Mouse (Mus musculus) heart, postnatal 0 days (tissue): Measurements from ENCODE around the gene Olfr1423. TPM values are rescaled to one million over a fixed set of nuclear protein-coding genes. Genes with fewer than 3 reads are reported as not detected.
"Not testable (repeated sequence)": the region's sequence is repeated elsewhere in the genome, so short reads cannot be mapped to it uniquely, and the experiment has no call there.

Experiments used
- ATAC-seq: fragments of 200-750 bp; cut with Nextera tagmentation; 2 replicates; pipeline ENCODE4 v1.8.0; 2017; ENCODE audit warnings: low read depth, moderate number of reproducible peaks, moderate library complexity; ENCODE audit not compliant: insufficient read depth
- DNase-seq: peaks from one replicate; pipeline ENCODE4 v3.0.0-alpha.2; 2016; ENCODE audit warnings: low spot score
- H3K27ac ChIP-seq: fragments of 300-500 bp; sonication (generic); 2 replicates; pipeline ENCODE4 v1.5.1; 2014; ENCODE audit warnings: low read depth, mild to moderate bottlenecking
- H3K27me3 ChIP-seq: fragments of 300-500 bp; sonication (generic); 2 replicates; pipeline ENCODE4 v1.6.1; 2014; ENCODE audit warnings: low read length, mixed read lengths; ENCODE audit not compliant: control insufficient read depth, insufficient read depth
- H3K36me3 ChIP-seq: fragments of 300-500 bp; sonication (generic); replicated peaks from 2 replicates; pipeline ENCODE4 v1.6.1; 2014; ENCODE audit warnings: low read length, mixed read lengths; ENCODE audit not compliant: control insufficient read depth, insufficient read depth
- H3K4me1 ChIP-seq: fragments of 300-500 bp; sonication (generic); 2 replicates; pipeline ENCODE4 v1.6.1; 2014; ENCODE audit warnings: antibody characterized with exemption; ENCODE audit not compliant: control insufficient read depth, insufficient read depth
- H3K4me2 ChIP-seq: fragments of 300-500 bp; sonication (generic); 2 replicates; pipeline ENCODE4 v1.6.1; 2014; ENCODE audit warnings: low read depth, mild to moderate bottlenecking, low read length, moderate library complexity
- H3K4me3 ChIP-seq: fragments of 300-500 bp; sonication (generic); 2 replicates; pipeline ENCODE4 v1.5.1; 2014; ENCODE audit warnings: low read depth, low read length
- H3K9ac ChIP-seq: fragments of 300-500 bp; sonication (generic); replicated peaks from 2 replicates; pipeline ENCODE4 v1.6.1; 2014; ENCODE audit warnings: low read depth, low read length, mixed read lengths
- H3K9me3 ChIP-seq: fragments of 300-500 bp; sonication (generic); replicated peaks from 2 replicates; pipeline ENCODE4 v1.6.1; 2016; ENCODE audit warnings: low read length; ENCODE audit not compliant: control insufficient read depth
- CTCF ChIP-seq: IDR thresholded peaks from 2 replicates; pipeline ENCODE4 v1.5.1; 2016; ENCODE audit warnings: antibody characterized with exemption, control low read depth, low read depth
- EP300 ChIP-seq: IDR thresholded peaks from 2 replicates; pipeline ENCODE4 v1.6.1; 2016; ENCODE audit warnings: antibody characterized with exemption, low read depth
- WGBS: fragments of 180-500 bp; shearing (Covaris S2); extraction: QIAGEN DNeasy Blood & Tissue Kit; methylation state at CpG from one replicate; pipeline ENCODE4 v1.1.7; 2014; 5-methylcytosine and 5-hydroxymethylcytosine counted together
- polyA plus RNA-seq: library from polyadenylated mRNA; unstranded; fragments of >200 nt; fragmentation: Nextera tagmentation; extraction: Ambion mirVana; gene quantifications from 2 replicates; pipeline ENCODE4 v1.2.1, GENCODE M21; 2015
- total RNA-seq: library from RNA; depleted of rRNA; stranded (reverse); fragments of >200 nt; gene quantifications from 2 replicates; pipeline ENCODE4 v1.2.3, GENCODE M21; 2014; ENCODE audit warnings: low replicate concordance; rRNA removed

Gene Olfr1423
- total and polyA plus RNA-seq, 2 experiments from 2014 or later: not detected

GRCm38 (mm10) chr19:11989334-11989733 lies 51.8 kb downstream of the Olfr1423 start:
- WGBS: 91% methylated on average over 7 of the region's 7 CpGs

GRCm38 (mm10) chr19:11987841-11988240 lies 53.3 kb downstream of the Olfr1423 start:
- H3K9me3 ChIP-seq: no peaks in the 10 kb centered on the region
- no peak overlapping the region for H3K4me3 ChIP-seq
- no peak for TF ChIP-seq CTCF
- TF ChIP-seq EP300: no peak
- ATAC-seq (no peak), DNase-seq (no peak)
- H3K27me3 ChIP-seq: no peaks in the 10 kb centered on the region
- H3K4me1 ChIP-seq: no peaks in the 10 kb centered on the region
- no peak overlapping the region for H3K27ac ChIP-seq
- H3K36me3 ChIP-seq: peaks cover 89% of the 10 kb centered on the region
- no peak overlapping the region for H3K9ac ChIP-seq
- WGBS: 86% methylated on average over 3 of the region's 3 CpGs
- no peak overlapping the region for H3K4me2 ChIP-seq

More at GRCm38 (mm10) chr19:11989334-11989733, 51.8 kb downstream of the Olfr1423 start:
- no peaks in the 10 kb centered on the region for H3K9me3 ChIP-seq
- no peak overlapping the region for H3K4me2 ChIP-seq
- no peaks in the 10 kb centered on the region for H3K27me3 ChIP-seq
- no peak for ATAC-seq
- no peaks in the 10 kb centered on the region for H3K4me1 ChIP-seq
- no peak overlapping the region for H3K9ac ChIP-seq
- H3K36me3 ChIP-seq: peaks cover 82% of the 10 kb centered on the region
- no peak for TF ChIP-seq CTCF
- H3K27ac ChIP-seq: no peak overlapping the region
- no peak overlapping the region for H3K4me3 ChIP-seq
- DNase-seq: no peak

GRCm38 (mm10) chr19:11984614-11985013 lies 56.5 kb downstream of the Olfr1423 start:
- DNase-seq, H3K4me3 ChIP-seq, H3K27me3 ChIP-seq, ATAC-seq, H3K4me1 ChIP-seq, H3K27ac ChIP-seq, H3K9ac ChIP-seq, H3K4me2 ChIP-seq, H3K9me3 ChIP-seq: not testable (repeated sequence)
- peaks cover 89% of the 10 kb centered on the region for H3K36me3 ChIP-seq
- WGBS: 81% methylated on average over 5 of the region's 5 CpGs

Other genes with a start within 250 kb of the Olfr1423 start
- 8.0 and 10.6 TPM in 2 replicates for gene Stx3, start 221.9 kb downstream of the Olfr1423 start, total RNA-seq
- 6.0 and 6.3 TPM in 2 replicates for gene Stx3, start 221.9 kb downstream of the Olfr1423 start, polyA plus RNA-seq
- gene Olfr1417, start 202.1 kb downstream of the Olfr1423 start, total RNA-seq: not detected in 2 replicates
- not detected in 2 replicates for gene Olfr1417, start 202.1 kb downstream of the Olfr1423 start, polyA plus RNA-seq
- gene Olfr1418, start 180.3 kb downstream of the Olfr1423 start, total RNA-seq: not detected in 2 replicates
- gene Olfr1418, start 180.3 kb downstream of the Olfr1423 start, polyA plus RNA-seq: not detected in 2 replicates
- gene Olfr1419, start 166.2 kb downstream of the Olfr1423 start, total RNA-seq: not detected in 2 replicates
- not detected in 2 replicates for gene Olfr1419, start 166.2 kb downstream of the Olfr1423 start, polyA plus RNA-seq
- gene Olfr1420, start 154.8 kb downstream of the Olfr1423 start, total RNA-seq: not detected in 2 replicates
- 0.11 TPM in 1 of 2 replicates, not detected in the other for gene Olfr1420, start 154.8 kb downstream of the Olfr1423 start, polyA plus RNA-seq
- gene Patl1, start 128.9 kb downstream of the Olfr1423 start, total RNA-seq: 12.9 and 14.7 TPM in 2 replicates
- gene Patl1, start 128.9 kb downstream of the Olfr1423 start, polyA plus RNA-seq: 10.0 and 11.5 TPM in 2 replicates
- gene Osbp, start 75.4 kb downstream of the Olfr1423 start, total RNA-seq: 32.7 and 43.2 TPM in 2 replicates
- 4.7 and 5.1 TPM in 2 replicates for gene Osbp, start 75.4 kb downstream of the Olfr1423 start, polyA plus RNA-seq
- not detected in 2 replicates for gene Olfr1424, start 21.4 kb upstream of the Olfr1423 start, total RNA-seq
- not detected in 2 replicates for gene Olfr1424, start 21.4 kb upstream of the Olfr1423 start, polyA plus RNA-seq
- not detected in 2 replicates for gene Olfr1425, start 36.4 kb upstream of the Olfr1423 start, total RNA-seq
- not detected in 2 replicates for gene Olfr1425, start 36.4 kb upstream of the Olfr1423 start, polyA plus RNA-seq
- gene Olfr1426, start 50.7 kb upstream of the Olfr1423 start, total RNA-seq: not detected in 2 replicates
- gene Olfr1426, start 50.7 kb upstream of the Olfr1423 start, polyA plus RNA-seq: not detected in 2 replicates
- not detected in 2 replicates for gene Olfr1427, start 62.0 kb upstream of the Olfr1423 start, total RNA-seq
- gene Olfr1427, start 62.0 kb upstream of the Olfr1423 start, polyA plus RNA-seq: not detected in 2 replicates
- not detected in 2 replicates for gene Olfr1428, start 74.6 kb upstream of the Olfr1423 start, total RNA-seq
- gene Olfr1428, start 74.6 kb upstream of the Olfr1423 start, polyA plus RNA-seq: not detected in 2 replicates
- not detected in 2 replicates for gene Olfr76, start 81.9 kb upstream of the Olfr1423 start, total RNA-seq
- gene Olfr76, start 81.9 kb upstream of the Olfr1423 start, polyA plus RNA-seq: not detected in 2 replicates
- gene Olfr1555-ps1, start 128.8 kb upstream of the Olfr1423 start, total RNA-seq: not detected in 2 replicates
- not detected in 2 replicates for gene Olfr1555-ps1, start 128.8 kb upstream of the Olfr1423 start, polyA plus RNA-seq
- gene Olfr1431, start 159.3 kb upstream of the Olfr1423 start, total RNA-seq: not detected in 2 replicates
- not detected in 2 replicates for gene Olfr1431, start 159.3 kb upstream of the Olfr1423 start, polyA plus RNA-seq
- not detected in 2 replicates for gene Olfr1432, start 191.3 kb upstream of the Olfr1423 start, total RNA-seq
- gene Olfr1432, start 191.3 kb upstream of the Olfr1423 start, polyA plus RNA-seq: not detected in 2 replicates
- not detected in 2 replicates for gene Olfr262, start 200.3 kb upstream of the Olfr1423 start, total RNA-seq
- not detected in 2 replicates for gene Olfr262, start 200.3 kb upstream of the Olfr1423 start, polyA plus RNA-seq
- not detected in 2 replicates for gene Olfr235, start 219.7 kb upstream of the Olfr1423 start, total RNA-seq
- not detected in 2 replicates for gene Olfr235, start 219.7 kb upstream of the Olfr1423 start, polyA plus RNA-seq
- not detected in 2 replicates for gene Olfr1434, start 238.5 kb upstream of the Olfr1423 start, total RNA-seq
- not detected in 2 replicates for gene Olfr1434, start 238.5 kb upstream of the Olfr1423 start, polyA plus RNA-seq